Mouse (Mus musculus) lung, postnatal 36 days (tissue): ENCODE measurements around the gene Ftsj3.
"Not testable (repeated sequence)": the region's sequence is repeated elsewhere in the genome, so short reads cannot be mapped to it uniquely, and the experiment has no call there.

Experiments used
- DNase-seq: peaks from one replicate; pipeline ENCODE4 v3.0.0; 2022; ENCODE audit warnings: mixed read lengths

The Ftsj3 gene

GRCm38 (mm10) chr11:106268326-106269059, 12.6 kb upstream of the Ftsj3 start:
- DNase-seq: peak; percentile 91

GRCm38 (mm10) chr11:106267871-106268270, 12.0 kb upstream of the Ftsj3 start:
- no peak for DNase-seq

DNA sequence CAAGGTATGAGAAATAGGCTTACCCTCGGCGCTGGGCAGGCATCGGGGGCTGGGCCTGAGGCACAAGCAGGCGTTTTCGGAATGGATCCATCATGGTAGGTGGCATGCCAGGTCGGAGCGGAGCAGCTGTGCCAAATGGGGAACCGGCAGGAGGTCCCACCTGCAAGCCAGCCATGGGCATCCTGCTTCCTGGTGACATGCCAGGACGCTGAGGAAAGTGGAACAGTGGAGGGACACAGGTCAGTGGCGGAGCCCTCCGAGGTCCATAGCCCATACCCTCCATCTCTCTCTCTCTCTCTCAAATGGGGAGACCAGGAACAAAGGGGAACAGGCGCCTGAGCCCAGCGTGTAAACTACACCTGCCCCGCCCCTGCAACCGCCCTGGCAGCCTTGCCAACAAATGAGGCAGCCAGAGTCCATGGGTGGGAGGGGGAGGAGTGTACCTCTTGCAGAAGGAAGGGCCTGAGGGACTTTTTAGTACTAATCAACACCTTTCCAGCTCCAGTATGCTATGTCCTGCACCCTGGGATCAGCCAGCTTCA, 11.5 kb upstream of the Ftsj3 start:
- DNase-seq: peak; percentile 86

DNA sequence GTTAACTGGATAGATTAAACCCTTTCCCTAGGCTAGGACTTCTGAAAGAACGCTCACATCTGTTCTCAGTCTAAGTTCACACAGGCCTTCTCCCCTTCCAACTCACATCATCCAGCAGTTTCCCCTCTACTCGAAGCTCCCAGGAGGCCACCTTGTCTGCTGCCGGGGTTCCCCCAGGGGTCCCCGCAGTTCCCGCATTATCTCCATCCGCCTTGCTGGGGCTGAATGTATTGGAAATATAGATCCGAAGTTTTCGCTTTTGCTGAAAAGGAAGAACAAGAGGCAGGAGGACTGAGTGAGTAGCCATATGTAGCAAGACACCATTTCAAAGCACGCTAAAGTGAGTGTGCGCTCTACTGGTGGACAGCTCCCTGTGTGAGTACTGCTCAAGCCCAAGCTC, 10.6 kb upstream of the Ftsj3 start:
- no peak for DNase-seq

- DNase-seq: no peak
Measured at GRCm38 (mm10) chr11:106265570-106265969, 9.7 kb upstream of the Ftsj3 start.

- no peak for DNase-seq
Measured at GRCm38 (mm10) chr11:106264988-106265387, 9.1 kb upstream of the Ftsj3 start.

GRCm38 (mm10) chr11:106263963-106264362, 8.1 kb upstream of the Ftsj3 start:
- DNase-seq: no peak

DNA sequence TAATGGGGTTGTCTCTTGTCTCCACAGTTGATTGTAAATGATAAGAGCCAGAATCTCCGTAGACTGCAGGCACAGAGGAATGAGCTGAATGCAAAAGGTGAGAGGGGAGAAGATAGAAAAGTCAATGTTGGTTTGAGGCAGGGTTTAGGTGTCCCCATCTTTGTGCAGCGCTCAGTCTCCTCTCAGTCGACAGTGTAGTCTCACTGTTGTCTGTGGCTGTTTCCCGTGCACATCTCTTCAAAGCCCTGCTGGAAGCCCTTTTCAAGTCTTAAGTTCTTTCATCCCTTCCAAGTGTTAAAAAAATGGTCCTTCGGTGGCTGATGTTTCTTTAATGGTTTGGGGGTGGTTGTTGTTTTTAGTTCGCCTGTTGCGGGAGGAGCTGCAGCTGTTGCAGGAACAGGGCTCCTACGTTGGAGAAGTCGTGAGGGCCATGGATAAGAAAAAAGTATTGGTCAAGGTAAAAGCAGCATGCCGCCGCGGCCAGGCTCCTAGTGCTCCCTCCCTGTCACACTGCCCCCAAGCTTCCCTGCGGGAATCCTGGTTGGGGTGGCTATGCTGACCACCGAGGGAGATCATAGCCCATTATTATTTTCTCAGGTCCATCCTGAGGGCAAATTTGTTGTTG, 5.1 kb upstream of the Ftsj3 start:
- DNase-seq: no peak

DNA sequence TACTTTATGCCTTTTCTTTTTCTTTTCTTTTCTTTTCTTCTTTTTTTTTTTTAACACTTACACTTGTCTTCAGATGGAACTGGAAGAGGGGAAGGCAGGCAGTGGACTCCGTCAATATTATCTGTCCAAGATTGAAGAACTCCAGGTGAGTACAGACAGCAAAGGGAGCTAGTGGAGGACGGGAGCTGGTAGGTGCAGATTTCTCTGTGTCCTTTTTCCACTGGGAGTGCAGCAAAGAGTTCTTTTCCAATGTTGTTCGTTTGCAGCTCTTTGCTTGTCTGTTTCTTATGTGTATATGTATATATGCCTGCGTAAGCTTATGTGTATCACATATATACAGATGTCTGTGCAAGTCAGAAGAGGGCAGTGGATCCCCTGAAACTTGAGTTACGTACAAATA, 896 bp upstream of the Ftsj3 start:
- DNase-seq: peak; percentile 76

DNA sequence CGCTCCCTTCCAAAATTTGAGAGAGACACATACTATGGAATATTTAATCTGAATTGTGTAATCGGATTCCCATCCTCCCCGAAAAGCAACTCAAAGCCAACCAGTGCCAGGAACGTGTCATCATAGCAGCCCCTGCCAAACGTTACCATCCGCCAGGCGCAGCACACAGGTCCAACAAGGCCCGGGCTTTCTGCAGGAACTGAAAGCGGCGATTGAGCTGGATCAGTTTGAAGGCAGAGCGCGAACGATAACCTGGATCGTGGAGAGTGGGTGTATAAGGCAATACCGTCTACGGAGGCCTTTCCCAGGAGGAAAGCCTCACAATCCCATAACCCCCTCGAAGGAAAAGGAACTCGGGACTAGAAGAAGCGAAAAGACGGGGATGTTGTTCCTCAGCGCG, 705 bp downstream of the Ftsj3 start:
- DNase-seq: no peak

- DNase-seq: no peak
Measured at GRCm38 (mm10) chr11:106254767-106255166, 1.1 kb downstream of the Ftsj3 start.

DNA sequence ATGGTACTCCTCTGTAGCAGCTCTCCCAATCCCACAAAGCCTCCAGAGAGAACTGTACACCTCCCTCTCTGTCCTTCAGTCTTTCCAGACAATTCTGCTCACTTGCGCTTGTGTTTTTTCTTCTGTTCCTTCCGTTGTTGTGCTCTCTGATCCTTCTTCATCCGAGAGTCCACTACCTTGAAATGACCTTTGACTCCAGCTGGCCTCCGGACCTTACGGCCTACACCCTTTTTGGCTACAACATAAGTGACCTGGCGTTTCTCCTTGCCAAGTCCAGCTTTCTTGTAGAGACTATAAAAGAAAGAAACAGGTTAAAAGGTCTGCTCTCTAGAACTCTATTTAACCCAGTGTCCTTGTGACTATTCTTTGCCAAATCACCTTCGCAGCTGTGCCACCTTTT, 6.6 kb downstream of the Ftsj3 start:
- no peak for DNase-seq

DNA sequence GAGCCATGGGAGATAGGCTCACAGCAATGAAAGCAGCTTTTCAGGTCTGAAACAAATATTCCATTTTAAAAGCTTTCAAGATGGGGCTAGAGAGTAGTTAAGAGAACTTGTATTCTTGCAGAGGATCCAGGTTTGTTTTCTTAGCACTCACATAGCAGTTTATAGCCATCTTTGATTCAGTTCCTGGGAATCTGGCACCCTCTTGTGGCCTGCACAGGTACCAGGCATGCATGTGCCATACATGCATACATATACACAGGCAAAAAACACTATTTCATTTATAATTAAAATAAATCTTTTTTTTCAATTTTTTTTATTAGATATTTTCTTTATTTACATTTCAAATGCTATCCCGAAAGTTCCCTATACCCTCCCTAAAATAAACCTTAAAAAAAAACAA, 9.0 kb downstream of the Ftsj3 start:
- no peak for DNase-seq

GRCm38 (mm10) chr11:106233978-106234377, 21.9 kb downstream of the Ftsj3 start:
- not testable (repeated sequence) for DNase-seq

DNA sequence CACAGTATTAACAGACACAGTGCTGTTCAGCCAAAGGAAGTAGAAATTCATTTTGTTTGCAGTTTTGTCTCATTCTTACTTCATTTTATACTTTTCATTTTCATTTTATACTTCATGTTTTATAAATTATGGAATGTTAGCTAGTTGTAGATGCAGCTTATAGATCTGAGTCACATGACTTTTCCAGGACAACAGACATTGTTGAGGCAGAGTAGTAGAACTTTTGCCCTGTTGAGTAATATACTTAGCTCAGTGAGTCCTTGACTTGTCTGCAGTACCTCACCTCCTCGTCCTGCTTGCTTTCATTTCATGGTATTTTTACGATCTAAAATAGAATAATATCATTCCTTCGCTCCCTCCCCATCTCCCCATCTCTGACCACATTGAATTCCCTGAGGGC, 35.3 kb downstream of the Ftsj3 start:
- no peak for DNase-seq

DNA sequence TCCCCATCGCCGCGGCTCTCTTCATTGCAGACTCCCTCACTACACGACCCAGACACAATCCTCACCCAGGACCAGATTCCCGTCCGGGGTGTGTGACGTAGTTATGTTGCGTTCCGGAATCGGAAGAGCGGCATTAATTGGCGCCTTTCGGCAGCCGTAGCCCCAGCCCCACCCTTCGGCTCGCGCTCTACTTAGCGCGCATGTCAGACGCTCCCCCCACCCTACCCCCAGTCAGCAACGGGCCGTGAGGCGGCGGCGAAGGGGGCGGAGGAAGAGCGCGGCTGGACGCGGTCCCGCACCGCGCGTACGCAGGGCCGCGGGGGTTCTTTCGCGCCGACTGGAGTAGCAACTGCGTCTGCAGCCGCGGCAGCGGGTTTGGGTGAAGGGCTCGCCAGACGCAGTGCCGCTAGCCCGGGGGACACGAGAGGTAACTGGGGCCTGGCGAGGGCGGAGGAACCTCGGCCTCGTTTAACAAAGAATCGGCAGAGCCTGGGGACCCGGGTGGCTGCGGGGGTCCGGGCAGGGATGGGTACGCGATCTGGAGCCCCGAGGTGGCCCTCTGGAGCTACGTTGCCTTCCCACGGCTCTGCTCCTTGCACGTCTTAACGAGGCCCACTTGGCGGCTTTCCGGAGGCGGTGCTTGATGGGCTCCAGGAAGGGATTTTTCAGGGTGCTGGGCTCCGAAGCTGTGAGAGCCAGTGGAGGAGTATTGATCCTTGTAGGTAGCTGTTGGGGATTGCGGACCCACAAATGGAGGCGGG, 39.0 kb downstream of the Ftsj3 start, which contains the start of gene Ddx42:
Gene Ddx42 (plus strand): TSS at position 197 of the 761 bp plus-strand sequence.
- DNase-seq: peak; percentile 94

GRCm38 (mm10) chr11:106215927-106216729, 39.8 kb downstream of the Ftsj3 start, which contains the start of gene Ccdc47:
Gene Ccdc47, minus strand, starts transcription at chr11:106216344.
- peak; percentile 98 for DNase-seq

DNA sequence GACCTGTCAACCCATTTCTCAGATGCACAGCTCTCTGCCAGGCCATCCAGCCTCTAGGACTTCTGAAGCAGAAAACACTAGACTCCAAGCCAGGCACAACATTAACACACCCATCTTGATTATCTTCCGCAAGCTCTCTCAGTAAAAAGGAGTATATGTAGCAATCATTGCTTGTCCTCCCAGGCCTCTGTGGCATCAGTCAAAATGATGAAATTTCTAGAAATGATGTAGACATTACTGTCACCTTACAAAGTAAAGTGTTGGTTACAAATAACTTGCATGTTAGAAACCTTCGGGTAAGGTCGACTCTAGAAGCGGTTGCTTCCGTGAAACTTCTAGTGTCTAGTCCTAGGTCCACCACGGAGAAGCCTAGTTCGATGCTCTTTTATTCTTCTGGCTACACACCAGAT, 40.4 kb downstream of the Ftsj3 start:
- DNase-seq: no peak

GRCm38 (mm10) chr11:106214856-106215255, 41.0 kb downstream of the Ftsj3 start:
- no peak for DNase-seq

GRCm38 (mm10) chr11:106212771-106213170, 43.1 kb downstream of the Ftsj3 start:
- no peak for DNase-seq

GRCm38 (mm10) chr11:106202123-106202465, 53.8 kb downstream of the Ftsj3 start, which contains the start of gene Strada:
Gene Strada, minus strand, starts transcription at chr11:106202168.
- no peak for DNase-seq

DNA sequence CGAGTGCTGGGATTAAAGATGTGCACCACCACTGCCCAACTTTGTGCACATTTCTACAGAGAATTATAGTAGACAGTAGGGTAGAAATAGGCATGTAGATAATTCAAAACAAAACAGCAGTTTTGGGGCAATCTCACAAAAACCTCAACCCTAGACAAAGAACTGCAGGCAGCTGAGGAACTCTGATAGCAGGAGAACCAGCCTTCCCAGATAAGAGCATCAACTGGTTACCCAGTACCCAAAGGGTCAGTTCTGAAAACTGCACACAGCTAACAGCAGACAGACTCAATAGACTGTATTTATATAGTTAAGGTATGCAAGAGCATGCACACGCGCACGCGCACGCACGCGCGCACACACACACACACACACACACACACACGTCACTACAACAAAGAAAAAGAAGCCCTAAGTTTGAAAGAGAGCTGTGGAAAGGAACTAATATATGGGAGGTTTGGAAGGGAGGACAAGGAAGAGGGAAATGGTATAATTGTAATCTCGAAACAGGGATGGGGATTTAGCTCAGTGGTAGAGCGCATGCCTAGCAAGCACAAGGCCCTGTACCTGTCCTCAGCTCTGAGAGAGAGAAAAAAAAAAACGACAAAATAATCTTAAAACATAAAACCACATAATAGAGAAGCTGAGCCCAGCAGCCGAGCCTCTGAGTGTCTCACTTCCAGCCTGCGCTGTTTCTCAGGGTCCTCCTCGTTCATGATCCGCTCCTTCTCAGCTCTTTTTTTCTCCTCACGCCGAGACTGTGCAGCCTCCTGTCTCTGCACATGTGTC, 54.3 kb downstream of the Ftsj3 start:
- DNase-seq: no peak
